Mouse (Mus musculus): ENCODE measurements around the gene Ckb.

DNA sequence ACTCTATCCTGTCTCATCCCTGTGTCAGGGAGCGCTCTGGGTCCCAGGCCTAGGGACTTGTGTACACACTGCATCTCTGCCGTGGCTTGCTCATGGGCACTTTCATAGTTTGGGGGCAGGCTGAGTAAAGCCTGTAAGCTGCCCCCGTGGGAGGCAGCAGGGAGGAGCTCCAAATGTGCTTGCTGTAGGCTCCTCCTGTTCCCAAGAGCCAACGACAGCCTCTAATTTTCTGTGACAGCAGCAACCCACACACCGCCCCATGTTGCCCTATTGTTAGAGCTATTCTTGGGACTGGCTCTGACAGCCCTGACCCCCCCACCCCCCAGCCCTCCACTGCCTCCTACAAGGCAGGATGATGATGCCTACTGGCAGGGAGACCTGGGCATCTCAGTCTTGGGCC is 9.9 kb upstream of the Ckb start:
- TF ChIP-seq POLR2A (IDR thresholded peaks at IDR 0.05; ENCODE audit: control insufficient read depth in 1 of 2, insufficient read depth in 1 of 2, low read depth in 1 of 2, low read length in 2 of 2, poor library complexity in 1 of 2) (no peak), MEF2A (IDR thresholded peaks at IDR 0.05; ENCODE audit: extremely low read depth, insufficient replicate concordance, low read depth, low read length, poor library complexity, severe bottlenecking) (no peak), TAL1 (IDR thresholded peaks at IDR 0.05; ENCODE audit: low read length) (no peak), CTCF (IDR thresholded peaks at IDR 0.05 in 2 of 3, conservative IDR thresholded peaks at IDR 0.05 in 1 of 3; ENCODE audit: control insufficient read depth in 1 of 3, insufficient read depth in 1 of 3, low read depth in 2 of 3, low read length in 3 of 3, poor library complexity in 1 of 3, severe bottlenecking in 1 of 3) (no peak), GABPA (IDR thresholded peaks at IDR 0.05; ENCODE audit: low read depth, low read length) (no peak), USF2 (IDR thresholded peaks at IDR 0.05; ENCODE audit: borderline replicate concordance in 1 of 2, insufficient read depth in 1 of 2, low read depth in 1 of 2, low read length in 2 of 2) (no peak), ZC3H11A (IDR thresholded peaks at IDR 0.05; ENCODE audit: low read depth, low read length) (no peak), SIN3A (IDR thresholded peaks at IDR 0.05; ENCODE audit: low read length) (no peak), UBTF (IDR thresholded peaks at IDR 0.05; ENCODE audit: borderline replicate concordance, insufficient read depth, low read depth, low read length) (no peak), POLR2AphosphoS2 (IDR thresholded peaks at IDR 0.05; ENCODE audit: low read length) (no peak), GATA1 (IDR thresholded peaks at IDR 0.05; ENCODE audit: low read depth, low read length) (no peak), USF1 (IDR thresholded peaks at IDR 0.05; ENCODE audit: low read depth, low read length) (no peak)
